Mouse (Mus musculus) megakaryocyte progenitor cell, adult 5-6 weeks (primary cell): ENCODE measurements around the gene Ptges. TPM values are rescaled to one million over a fixed set of nuclear protein-coding genes. Genes with fewer than 3 reads are reported as not detected.

Source experiments
- ATAC-seq: replicated peaks from 2 replicates; pipeline ENCODE4 v1.8.0; 2016; ENCODE audit warnings: mild to moderate bottlenecking, moderate TSS enrichment, inconsistent platforms; ENCODE audit not compliant: poor library complexity
- total RNA-seq, 2 experiments: library from RNA; stranded (forward) in 1 of 2; stranded (reverse) in 1 of 2; fragments of 157-497, 149-512 nt in 1 of 2; fragments of 200-1000 nt in 1 of 2; gene quantifications; 2 replicates each; pipeline versions ENCODE4 v1.2.3 to v1.2.4; 2015 to 2017

Ptges gene
- total RNA-seq, 2 experiments from 2014 or later, result 0.17 to 2.6 TPM

GRCm38 (mm10) chr2:30857076-30857475 is 72.6 kb downstream of the Ptges start:
- ATAC-seq, result no peak

- ATAC-seq, result no peak
Measured at GRCm38 (mm10) chr2:30852771-30853313, 76.8 kb downstream of the Ptges start.

- ATAC-seq, result no peak
Measured at GRCm38 (mm10) chr2:30850581-30850980, 79.1 kb downstream of the Ptges start.

GRCm38 (mm10) chr2:30848184-30848583 is 81.5 kb downstream of the Ptges start:
- no peak for ATAC-seq

GRCm38 (mm10) chr2:30846723-30847122 is 82.9 kb downstream of the Ptges start:
- no peak for ATAC-seq

GRCm38 (mm10) chr2:30846236-30846635 is 83.4 kb downstream of the Ptges start:
- no peak for ATAC-seq

GRCm38 (mm10) chr2:30845152-30846070 is 84.3 kb downstream of the Ptges start:
- ATAC-seq, result no peak

GRCm38 (mm10) chr2:30842615-30843014 is 87.0 kb downstream of the Ptges start:
- no peak for ATAC-seq

Other genes starting within 250 kb of the Ptges start
- not detected in 2 replicates for gene 1700001O22Rik, start 126.2 kb downstream of the Ptges start, total RNA-seq (2015)
- not detected in 2 replicates for gene 1700001O22Rik, start 126.2 kb downstream of the Ptges start, total RNA-seq (2017)
- gene Ntmt1, start 122.0 kb downstream of the Ptges start, total RNA-seq (2015), result 15.4 and 20.2 TPM in 2 replicates
- 15.4 and 19.9 TPM in 2 replicates for gene Ntmt1, start 122.0 kb downstream of the Ptges start, total RNA-seq (2017)
- 8.2 and 11.0 TPM in 2 replicates for gene Asb6, start 99.5 kb downstream of the Ptges start, total RNA-seq (2015)
- gene Asb6, start 99.5 kb downstream of the Ptges start, total RNA-seq (2017), result 23.9 and 24.2 TPM in 2 replicates
- not detected in 2 replicates for gene Prrx2, start 94.9 kb downstream of the Ptges start, total RNA-seq (2015)
- not detected in 2 replicates for gene Prrx2, start 94.9 kb downstream of the Ptges start, total RNA-seq (2017)
- 28.6 and 29.4 TPM in 2 replicates for gene Tor1b, start 23.1 kb upstream of the Ptges start, total RNA-seq (2015)
- gene Tor1b, start 23.1 kb upstream of the Ptges start, total RNA-seq (2017), result 36.4 and 38.9 TPM in 2 replicates
- gene Tor1a, start 38.1 kb upstream of the Ptges start, total RNA-seq (2015), result 63.5 and 65.1 TPM in 2 replicates
- 71.7 and 96.5 TPM in 2 replicates for gene Tor1a, start 38.1 kb upstream of the Ptges start, total RNA-seq (2017)
- gene BC005624, start 52.3 kb upstream of the Ptges start, total RNA-seq (2015), result 40.5 and 43.3 TPM in 2 replicates
- gene BC005624, start 52.3 kb upstream of the Ptges start, total RNA-seq (2017), result 68.0 and 73.9 TPM in 2 replicates
- gene Usp20, start 52.4 kb upstream of the Ptges start, total RNA-seq (2015), result 1.9 and 2.2 TPM in 2 replicates
- gene Usp20, start 52.4 kb upstream of the Ptges start, total RNA-seq (2017), result 2.7 TPM in 2 replicates
- gene Fnbp1, start 212.1 kb upstream of the Ptges start, total RNA-seq (2015), result 30.7 and 44.8 TPM in 2 replicates
- 20.9 and 44.7 TPM in 2 replicates for gene Fnbp1, start 212.1 kb upstream of the Ptges start, total RNA-seq (2017)
- 9.9 and 12.1 TPM in 2 replicates for gene Gpr107, start 222.5 kb upstream of the Ptges start, total RNA-seq (2015)
- 13.6 and 15.2 TPM in 2 replicates for gene Gpr107, start 222.5 kb upstream of the Ptges start, total RNA-seq (2017)